Mouse (Mus musculus): ENCODE data around the gene Anks1b. TPM values are rescaled to one million over a fixed set of nuclear protein-coding genes. Genes with fewer than 3 reads are reported as not detected.

Gene Anks1b
- total RNA-seq, 2 experiments from 2014 or later: 0.30 to 0.99 TPM

DNA sequence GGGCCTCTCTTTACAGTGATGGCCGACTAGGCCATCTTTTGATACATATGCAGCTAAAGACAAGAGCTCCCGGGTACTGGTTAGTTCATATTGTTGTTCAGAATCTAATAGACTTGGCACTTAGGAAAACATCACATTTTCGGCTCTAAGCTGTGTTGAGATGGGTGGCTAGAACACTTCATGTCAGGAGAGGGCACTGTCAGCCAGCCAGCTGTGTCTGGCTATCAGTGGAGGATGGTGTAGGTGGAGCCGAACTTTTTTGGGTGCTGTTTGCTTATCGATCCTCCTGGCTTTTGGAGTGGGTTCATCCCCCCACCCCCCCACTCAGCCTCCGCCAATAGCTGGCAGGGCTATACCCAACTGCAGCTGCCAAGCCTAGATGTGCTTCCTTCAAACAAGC is 929.8 kb downstream of the Anks1b start:
- DNase-seq (ENCODE audit: low spot score in 2 of 2): no peak

GRCm38 (mm10) chr10:90804602-90805095 is 931.3 kb downstream of the Anks1b start:
- DNase-seq (ENCODE audit: low spot score in 2 of 2): no peak

DNA sequence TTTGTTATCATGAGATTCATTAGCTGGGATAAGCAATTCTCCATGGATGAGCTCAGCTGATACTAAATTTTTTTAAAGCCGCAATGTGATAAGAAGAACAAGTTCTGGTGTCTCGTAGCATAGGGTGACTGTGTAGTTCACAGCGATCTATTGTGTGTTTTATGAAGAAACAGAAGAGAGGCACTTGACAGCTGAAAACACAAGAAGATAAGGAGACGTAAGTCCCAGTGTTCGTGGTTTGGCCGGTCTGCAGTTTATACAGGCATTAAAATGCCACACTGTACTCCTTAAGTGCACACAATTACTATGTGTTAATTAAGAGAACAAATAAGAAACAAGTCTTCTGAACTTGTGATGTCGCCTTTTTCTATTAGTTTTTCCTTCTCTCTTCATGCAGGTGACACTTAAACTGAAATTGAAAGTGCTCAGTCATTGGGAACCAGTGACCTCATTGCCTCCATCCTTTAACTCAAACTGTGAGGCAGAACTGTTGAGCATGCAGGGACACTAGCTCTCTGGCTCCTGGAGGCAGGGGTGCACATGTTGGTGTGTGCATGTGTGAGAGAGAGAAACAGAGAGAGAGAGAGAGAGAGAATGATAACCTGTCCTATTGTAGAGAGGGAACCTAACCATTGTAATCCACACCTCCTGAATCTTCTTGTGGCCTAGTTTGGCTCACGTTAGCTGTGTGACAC is 935.5 kb downstream of the Anks1b start:
- DNase-seq (ENCODE audit: low spot score in 2 of 2): no peak

DNA sequence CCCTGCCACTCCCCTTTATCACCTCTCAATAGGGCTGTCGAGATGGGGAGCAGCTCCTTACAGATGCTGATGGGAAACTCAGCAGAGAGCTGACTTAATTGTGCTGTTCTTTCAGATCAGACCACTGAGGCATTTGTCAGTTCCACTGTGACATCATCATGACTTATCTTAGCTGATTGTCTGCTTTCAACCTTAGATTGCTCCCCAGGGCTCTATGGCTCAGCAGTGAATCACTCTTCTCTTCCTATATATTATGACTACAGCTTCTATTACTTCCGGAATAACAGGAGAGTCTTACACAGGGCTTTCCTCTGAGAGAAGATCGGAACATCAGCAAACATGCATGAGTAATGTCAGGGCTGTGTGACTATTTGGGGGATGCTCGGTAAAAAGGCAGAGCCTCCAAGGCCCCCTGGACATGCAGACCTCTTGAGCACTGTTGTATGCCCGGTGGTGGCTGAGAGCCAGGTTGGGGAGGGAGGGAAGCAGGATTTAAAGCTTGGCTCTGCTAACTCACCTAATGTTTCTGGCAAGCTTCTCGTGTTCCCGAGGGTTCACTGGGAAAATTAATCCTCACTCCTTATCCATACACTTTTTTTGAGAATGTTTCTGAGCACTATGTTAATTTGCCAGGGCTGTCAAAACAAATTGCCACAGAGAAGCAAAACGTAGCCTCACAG is 936.7 kb downstream of the Anks1b start:
- DNase-seq (ENCODE audit: low spot score in 2 of 2): no peak

GRCm38 (mm10) chr10:90811446-90811845 is 938.1 kb downstream of the Anks1b start:
- no peak for DNase-seq (ENCODE audit: low spot score in 2 of 2)

DNA sequence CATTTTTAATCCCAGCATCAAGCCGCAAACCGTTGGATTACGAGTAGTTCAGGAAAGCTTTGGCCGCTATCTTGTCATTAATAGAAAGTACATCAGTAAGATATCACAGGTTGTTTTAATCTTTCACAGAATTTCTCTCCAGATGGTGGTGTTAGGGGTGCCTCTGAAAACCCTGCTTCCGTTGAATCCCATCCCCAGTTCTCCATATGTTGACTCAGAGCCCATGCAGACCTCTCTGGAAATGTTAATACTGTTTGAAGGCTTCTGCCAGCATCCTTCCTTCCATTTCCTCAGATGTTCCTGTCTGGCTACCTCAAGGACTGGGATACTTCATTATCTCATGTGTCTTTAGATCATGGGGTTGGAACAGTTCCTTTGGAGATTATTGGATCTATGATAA is 940.0 kb downstream of the Anks1b start:
- DNase-seq (ENCODE audit: low spot score in 2 of 2): no peak

DNA sequence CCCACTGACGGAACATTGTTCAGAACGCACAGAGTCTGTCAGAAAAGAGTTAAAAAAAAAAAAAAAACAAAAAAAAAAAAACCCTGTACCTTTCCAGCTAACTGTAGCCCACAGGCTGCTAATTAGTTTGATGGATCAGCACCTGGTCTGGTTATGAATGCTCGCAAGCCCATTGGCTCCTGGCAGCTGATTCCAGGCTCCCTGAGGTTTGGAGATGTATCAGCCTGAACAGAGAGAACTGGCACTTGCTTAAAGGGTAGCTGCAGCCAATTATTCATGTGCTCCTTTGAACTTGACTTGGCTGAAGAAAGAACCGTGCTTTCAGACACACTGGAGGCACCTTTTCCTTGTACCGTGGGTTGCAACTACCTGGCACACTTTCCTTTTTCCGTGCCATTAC is 941.1 kb downstream of the Anks1b start:
- DNase-seq (ENCODE audit: low spot score in 2 of 2): no peak

DNA sequence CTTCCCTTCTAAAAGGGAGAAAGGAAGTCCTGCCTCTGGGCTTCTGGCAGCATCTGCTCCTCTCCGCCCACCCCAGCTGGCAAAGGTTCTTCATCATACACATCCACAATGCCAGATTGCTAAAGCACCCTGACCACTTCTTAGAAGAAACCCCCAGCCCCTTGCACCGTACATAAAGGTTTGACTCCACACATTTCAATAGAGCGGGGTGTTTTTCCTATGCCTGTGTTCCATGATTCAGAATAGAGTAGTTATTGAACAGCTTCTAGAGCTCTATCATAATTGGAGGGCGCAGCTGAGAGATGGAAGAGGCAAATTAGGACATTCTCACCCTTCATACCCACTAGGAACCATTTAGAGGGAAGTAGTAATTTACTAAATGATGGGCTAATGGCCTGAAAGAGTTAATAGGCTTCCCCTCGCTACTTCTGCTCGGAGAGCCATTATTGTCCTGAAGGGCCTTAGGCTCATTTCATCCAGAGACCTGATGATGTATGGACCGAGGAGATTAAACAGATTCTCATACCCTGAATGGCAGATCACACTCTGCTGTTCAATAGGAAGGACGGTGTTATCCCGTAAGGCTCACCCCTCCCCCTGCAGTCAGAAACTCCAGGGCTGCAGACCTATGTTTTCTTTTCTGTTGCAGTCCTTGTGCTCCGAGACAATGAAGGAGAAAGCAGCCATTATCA is 945.1 kb downstream of the Anks1b start:
- no peak for DNase-seq (ENCODE audit: low spot score in 2 of 2)

DNA sequence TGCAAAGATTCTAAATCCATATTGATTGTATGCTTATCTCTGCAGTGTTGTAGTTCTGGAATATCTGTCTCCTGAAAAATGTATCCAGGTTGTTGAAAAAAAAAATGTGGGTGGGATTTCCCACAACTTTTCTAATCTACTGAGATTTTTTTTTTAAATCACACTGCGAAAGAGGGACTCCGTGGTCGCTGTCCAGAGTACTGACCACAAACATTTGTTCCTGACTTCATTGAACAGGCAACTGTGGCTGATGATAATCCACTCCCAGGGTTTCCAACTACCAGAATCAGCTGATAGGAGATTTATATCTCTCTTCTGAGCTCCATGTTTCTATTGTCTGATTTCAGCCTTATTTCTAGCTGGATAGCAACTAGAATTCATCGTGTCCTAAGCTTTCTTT is 950.1 kb downstream of the Anks1b start:
- no peak for DNase-seq (ENCODE audit: low spot score in 2 of 2)

DNA sequence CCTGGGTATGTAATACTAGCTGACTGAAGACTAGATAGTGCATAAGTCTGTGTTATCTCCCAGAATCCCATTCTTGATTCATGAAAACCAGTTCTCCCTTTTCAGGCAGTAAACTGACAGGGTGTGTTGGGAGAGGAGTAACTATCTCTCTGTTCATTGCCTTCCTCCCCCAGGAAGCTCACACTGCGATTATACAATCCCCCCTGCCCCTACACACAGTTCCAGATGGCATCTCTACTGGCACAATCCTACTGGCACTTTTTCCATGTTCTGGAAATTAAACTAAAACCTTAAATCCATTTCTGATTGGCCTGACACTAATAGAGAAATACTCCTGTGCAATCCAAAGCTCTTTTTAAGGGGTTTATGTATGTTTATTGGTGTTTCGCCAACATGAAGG is 951.4 kb downstream of the Anks1b start:
- no peak for DNase-seq (ENCODE audit: low spot score in 2 of 2)

DNA sequence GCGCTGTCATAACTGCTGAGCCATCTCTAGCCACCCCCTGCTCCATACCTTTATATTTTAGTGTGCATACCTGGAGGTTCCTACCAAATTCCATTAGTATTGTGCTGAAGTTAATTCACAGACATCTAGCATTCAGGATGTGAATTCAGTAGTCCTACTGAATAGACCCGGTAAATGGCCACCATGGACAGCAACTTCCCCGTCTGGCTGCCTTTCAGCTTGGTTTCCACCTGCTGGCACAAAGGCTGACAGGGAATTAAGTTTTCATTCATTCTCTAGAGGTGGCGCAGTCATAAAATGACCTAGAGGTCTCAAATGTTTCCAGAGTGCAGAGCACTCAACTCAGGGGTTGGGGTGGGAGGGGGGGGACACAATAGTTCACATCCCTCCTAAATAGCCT is 953.6 kb downstream of the Anks1b start:
- DNase-seq (ENCODE audit: low spot score in 2 of 2): no peak

DNA sequence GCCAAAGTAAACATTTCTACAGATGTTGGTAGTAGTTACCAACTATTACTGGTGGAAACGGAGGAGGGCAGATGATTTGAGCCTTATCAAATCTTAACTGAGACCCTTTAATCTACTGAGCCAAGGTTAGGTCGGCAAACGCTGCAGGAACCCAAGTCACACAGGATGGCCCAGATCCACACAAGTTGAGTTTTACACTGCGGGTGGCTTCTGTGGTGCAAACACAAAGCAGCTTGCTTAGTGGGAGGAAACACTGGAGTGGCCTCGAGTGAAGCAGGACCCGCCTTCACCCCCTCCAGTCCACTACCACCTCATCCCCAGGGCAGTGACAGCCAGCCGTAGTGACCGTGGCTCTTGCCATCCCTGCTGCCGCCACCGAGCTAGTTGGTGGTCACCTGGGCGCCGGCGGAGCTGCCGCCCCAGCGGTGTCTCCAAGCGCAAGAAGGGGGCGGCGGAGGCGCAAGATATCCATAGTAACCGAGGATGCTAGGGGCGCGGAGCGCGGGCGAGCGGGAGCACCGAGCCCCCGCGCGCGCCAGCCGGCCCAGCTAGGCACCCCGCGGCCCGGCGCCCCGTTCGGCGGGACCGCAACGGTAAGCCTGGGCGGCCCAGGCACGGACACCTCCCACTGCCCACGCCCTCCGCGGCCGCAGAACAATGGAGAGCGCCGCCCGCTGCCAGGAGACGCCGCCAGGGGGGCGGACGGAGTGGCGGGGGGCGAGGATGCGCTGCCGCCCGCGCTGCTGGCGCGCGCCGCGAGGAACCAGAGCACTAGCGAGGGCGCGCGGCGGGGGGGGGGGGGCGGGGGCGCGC is 955.5 kb downstream of the Anks1b start:
- no peak for DNase-seq (ENCODE audit: low spot score in 2 of 2)

GRCm38 (mm10) chr10:90829394-90830267 is 956.3 kb downstream of the Anks1b start:
- DNase-seq (ENCODE audit: low spot score in 2 of 2): no peak

- DNase-seq (ENCODE audit: low spot score in 2 of 2): no peak
Observed at GRCm38 (mm10) chr10:90830268-90830585, 956.9 kb downstream of the Anks1b start.

DNA sequence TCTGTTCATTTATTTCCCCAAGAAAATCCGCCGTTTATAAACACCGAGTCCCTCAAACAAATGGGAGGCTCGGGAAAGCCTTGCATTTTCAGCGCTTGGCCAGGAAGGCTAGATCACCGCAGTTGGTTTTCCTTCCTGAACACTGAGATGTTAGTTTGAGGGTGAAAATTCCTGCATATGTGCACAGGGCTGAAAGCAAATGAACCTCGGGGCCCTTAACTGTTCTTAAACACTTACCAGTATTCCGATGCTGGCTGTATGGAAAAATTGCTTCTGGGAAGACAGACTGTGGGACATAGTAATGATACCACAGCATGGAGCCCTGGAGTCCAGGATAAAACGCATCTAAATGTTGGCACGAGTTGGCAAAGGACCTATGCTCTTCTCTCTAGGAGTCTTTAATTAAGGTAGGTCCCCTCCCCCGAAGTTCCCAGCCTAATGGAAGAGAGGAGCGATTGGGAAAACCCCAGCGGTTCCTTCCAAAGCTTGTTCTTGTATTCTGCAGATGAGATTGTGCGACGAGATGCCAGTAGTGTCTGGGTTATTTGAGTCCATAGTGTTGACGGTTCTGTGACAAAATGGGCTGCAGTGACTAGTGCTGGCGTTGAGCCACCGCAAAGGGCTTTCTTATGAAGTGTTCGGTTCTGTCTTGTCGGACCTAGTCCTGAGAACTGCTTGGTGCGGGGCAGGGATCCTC is 957.4 kb downstream of the Anks1b start:
- DNase-seq (ENCODE audit: low spot score in 2 of 2): no peak

- DNase-seq (ENCODE audit: low spot score in 2 of 2): no peak
Observed at GRCm38 (mm10) chr10:90831288-90831626, 957.9 kb downstream of the Anks1b start.

GRCm38 (mm10) chr10:90834306-90834705 is 961.0 kb downstream of the Anks1b start:
- no peak for DNase-seq (ENCODE audit: low spot score in 2 of 2)

DNA sequence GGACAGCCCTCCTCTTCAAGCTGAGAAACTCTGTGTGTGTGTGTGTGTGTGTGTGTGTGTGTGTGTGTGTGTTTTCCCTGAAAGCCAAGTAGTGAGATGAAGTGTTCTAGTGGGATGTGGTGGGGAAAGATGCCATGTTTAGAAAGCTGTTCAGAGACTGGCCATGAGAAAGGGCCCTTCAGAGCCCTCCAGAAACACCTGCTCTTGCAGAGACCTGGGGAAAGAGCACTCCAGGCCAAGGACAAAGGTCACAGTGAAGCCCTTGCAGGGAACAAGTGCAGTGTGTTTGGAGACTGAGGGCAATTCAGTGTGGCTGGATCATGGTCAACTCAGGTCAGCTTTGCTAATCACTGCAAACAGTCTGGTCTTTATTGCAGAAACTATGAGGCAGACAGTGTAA is 961.9 kb downstream of the Anks1b start:
- no peak for DNase-seq (ENCODE audit: low spot score in 2 of 2)

GRCm38 (mm10) chr10:90839611-90840335 is 966.5 kb downstream of the Anks1b start:
- no peak for DNase-seq (ENCODE audit: low spot score in 2 of 2)
